Mouse (Mus musculus) G1E (cell line): ENCODE measurements around the gene Ccr10.
A peak's percentile ranks its signal among the peaks of the same experiment; 100 is the strongest.

Experiments
- CTCF ChIP-seq: IDR thresholded peaks from 2 replicates; pipeline ENCODE4 v1.5.1; 2012; ENCODE audit warnings: low read depth, low read length, inconsistent platforms, mixed read lengths
- GATA1 ChIP-seq: IDR thresholded peaks from 2 replicates; pipeline ENCODE4 v1.6.1; 2012; ENCODE audit warnings: borderline replicate concordance, low read length, inconsistent platforms, mixed read lengths
- POLR2AphosphoS5 ChIP-seq: IDR thresholded peaks from 2 replicates; pipeline ENCODE4 v1.6.1; 2012; ENCODE audit warnings: low read depth, low read length, inconsistent platforms; ENCODE audit not compliant: insufficient replicate concordance
- TAL1 ChIP-seq: conservative IDR thresholded peaks from 2 replicates; pipeline ENCODE4 v1.6.1; 2012; ENCODE audit warnings: low read depth, low read length, inconsistent platforms, mixed read lengths

DNA sequence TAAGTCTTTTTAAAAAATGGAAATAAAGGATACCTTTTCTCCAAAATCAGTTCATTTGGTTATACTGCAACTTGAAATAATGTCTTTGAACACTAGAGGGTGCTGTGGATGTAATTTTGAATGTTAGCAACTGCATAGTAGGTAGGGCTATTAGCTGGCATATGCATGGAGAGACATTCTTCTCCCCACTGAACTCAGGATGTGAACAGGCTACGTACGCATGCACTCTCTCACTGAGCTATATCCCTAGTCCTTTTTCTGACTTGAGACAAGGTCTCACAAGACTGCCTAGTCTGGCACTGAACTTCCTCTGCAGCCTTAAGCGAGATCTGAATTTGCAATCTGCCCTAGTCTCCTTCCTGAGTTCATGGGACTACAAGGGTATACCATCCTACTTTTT lies 36.7 kb upstream of the Ccr10 start:
- TF ChIP-seq GATA1 (no peak), CTCF (peak; percentile 33; the same call in 1 of the 2 replicates), TAL1 (no peak), POLR2AphosphoS5 (no peak)
